Mouse (Mus musculus) erythroblast, adult 5-6 weeks (primary cell): ENCODE data around the gene Veph1. TPM values are rescaled to one million over a fixed set of nuclear protein-coding genes. Genes with fewer than 3 reads are reported as not detected.

Experiments
- ATAC-seq: replicated peaks from 2 replicates; pipeline ENCODE4 v1.8.0; 2016; ENCODE audit warnings: moderate number of reproducible peaks, mild to moderate bottlenecking, moderate TSS enrichment, inconsistent platforms; ENCODE audit not compliant: poor library complexity, low FRiP score, severe bottlenecking
- total RNA-seq, 2 experiments: library from RNA; stranded (forward) in 1 of 2; stranded (reverse) in 1 of 2; fragments of 150-400 nt in 1 of 2; fragments of 200-764, 138-1000 nt in 1 of 2; gene quantifications; 2 replicates each; pipeline versions ENCODE4 v1.2.3 to v1.2.4; 2015 to 2017; ENCODE audit warnings: low replicate concordance in 2 of 2

Veph1 gene
- total RNA-seq (2015; ENCODE audit: low replicate concordance) (0.21 and 0.77 TPM in 2 replicates), total RNA-seq (2017; ENCODE audit: low replicate concordance) (not detected in 2 replicates)

- ATAC-seq: no peak
Observed at GRCm38 (mm10) chr3:66296545-66296944, at the start of gene Veph1. TSS of gene Veph1 (minus strand) at chr3:66296837.

GRCm38 (mm10) chr3:66340742-66341141, 44.1 kb upstream of the Veph1 start:
- no peak for ATAC-seq

- ATAC-seq: no peak
Observed at GRCm38 (mm10) chr3:66332401-66332729, 35.7 kb upstream of the Veph1 start.

GRCm38 (mm10) chr3:66331592-66332400, 35.2 kb upstream of the Veph1 start:
- ATAC-seq: no peak; the same call in 1 of the 2 replicates

GRCm38 (mm10) chr3:66330896-66331579, 34.4 kb upstream of the Veph1 start:
- no peak for ATAC-seq

- ATAC-seq: no peak
Observed at GRCm38 (mm10) chr3:66325962-66326834, 29.6 kb upstream of the Veph1 start.

- ATAC-seq: no peak
Observed at GRCm38 (mm10) chr3:66325486-66325951, 28.9 kb upstream of the Veph1 start.

GRCm38 (mm10) chr3:66314793-66315715, 18.4 kb upstream of the Veph1 start:
- ATAC-seq: no peak

GRCm38 (mm10) chr3:66310586-66310985, 13.9 kb upstream of the Veph1 start:
- ATAC-seq: no peak

- no peak for ATAC-seq
Observed at GRCm38 (mm10) chr3:66309531-66309930, 12.9 kb upstream of the Veph1 start.

GRCm38 (mm10) chr3:66295236-66295635, 1.4 kb downstream of the Veph1 start:
- ATAC-seq: no peak

GRCm38 (mm10) chr3:66294729-66295128, 1.9 kb downstream of the Veph1 start:
- no peak for ATAC-seq

GRCm38 (mm10) chr3:66292356-66292946, 4.2 kb downstream of the Veph1 start:
- no peak for ATAC-seq

GRCm38 (mm10) chr3:66263270-66263669, 33.4 kb downstream of the Veph1 start:
- ATAC-seq: no peak

- ATAC-seq: no peak
Observed at GRCm38 (mm10) chr3:66262319-66262718, 34.3 kb downstream of the Veph1 start.

GRCm38 (mm10) chr3:66254504-66255105, 42.0 kb downstream of the Veph1 start:
- ATAC-seq: no peak

GRCm38 (mm10) chr3:66251842-66252241, 44.8 kb downstream of the Veph1 start:
- ATAC-seq: no peak

GRCm38 (mm10) chr3:66240476-66240875, 56.2 kb downstream of the Veph1 start:
- no peak for ATAC-seq
